Mouse (Mus musculus) neural tube, embryonic 12.5 days (tissue): ENCODE results near the gene Fam131b. TPM values are rescaled to one million over a fixed set of nuclear protein-coding genes. Genes with fewer than 3 reads are reported as not detected.

Source experiments
- ATAC-seq: fragments of 200-750 bp; cut with Nextera tagmentation; 2 replicates; pipeline ENCODE4 v1.8.0; 2017; ENCODE audit warnings: low read depth, mild to moderate bottlenecking, moderate TSS enrichment, moderate library complexity; ENCODE audit not compliant: low FRiP score
- H3K27ac ChIP-seq: fragments of 300-500 bp; sonication (generic); 2 replicates; pipeline ENCODE4 v1.5.1; 2016
- H3K27me3 ChIP-seq: fragments of 300-500 bp; sonication (generic); replicated peaks from 2 replicates; pipeline ENCODE4 v1.6.1; 2016; ENCODE audit warnings: mild to moderate bottlenecking
- H3K36me3 ChIP-seq: fragments of 300-500 bp; sonication (generic); 2 replicates; pipeline ENCODE4 v1.6.1; 2016; ENCODE audit warnings: mild to moderate bottlenecking
- H3K4me1 ChIP-seq: fragments of 300-500 bp; sonication (generic); 2 replicates; pipeline ENCODE4 v1.6.1; 2016
- H3K4me2 ChIP-seq: fragments of 300-500 bp; sonication (generic); replicated peaks from 2 replicates; pipeline ENCODE4 v1.6.1; 2016; ENCODE audit warnings: mild to moderate bottlenecking
- H3K4me3 ChIP-seq: fragments of 300-500 bp; sonication (generic); 2 replicates; pipeline ENCODE4 v1.5.1; 2016
- H3K9ac ChIP-seq: fragments of 300-500 bp; sonication (generic); 2 replicates; pipeline ENCODE4 v1.6.1; 2016; ENCODE audit warnings: mild to moderate bottlenecking
- H3K9me3 ChIP-seq: fragments of 300-500 bp; sonication (generic); 2 replicates; pipeline ENCODE4 v1.6.1; 2016; ENCODE audit warnings: mild to moderate bottlenecking
- WGBS: fragments of 180-500 bp; shearing (Covaris S2); methylation state at CpG from one replicate; pipeline ENCODE4 v1.1.7; 2016; 5-methylcytosine and 5-hydroxymethylcytosine counted together
- polyA plus RNA-seq: library from polyadenylated mRNA; unstranded; fragments of >200 nt; fragmentation: Nextera tagmentation; extraction: Ambion mirVana; gene quantifications from 2 replicates; pipeline ENCODE4 v1.2.1, GENCODE M21; 2016

Gene Fam131b
- polyA plus RNA-seq, 1 experiment from 2014 or later: 6.4 TPM

DNA sequence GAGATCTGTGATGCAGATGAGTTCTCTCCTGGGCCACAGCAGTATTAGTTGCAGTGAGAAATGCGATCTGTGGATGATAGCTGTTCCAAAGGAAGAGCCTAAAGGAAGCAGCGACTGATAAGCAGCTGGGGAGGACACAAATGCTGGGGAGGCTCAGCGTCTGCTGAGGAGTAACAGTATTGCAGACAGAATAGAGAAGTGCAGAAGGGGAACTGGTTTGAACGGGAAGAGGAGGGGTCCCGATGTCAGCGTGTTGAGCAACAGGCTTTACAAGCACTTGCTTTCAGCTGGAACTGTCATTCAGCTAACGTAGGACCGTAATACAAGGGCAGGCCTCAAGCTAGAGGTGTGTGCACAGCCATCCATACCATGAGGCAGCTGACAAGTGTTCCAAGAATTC, 28.7 kb upstream of the Fam131b start:
- H3K27me3 ChIP-seq: no peaks in the 10 kb centered on the region
- H3K4me2 ChIP-seq: no peak overlapping the region
- H3K9me3 ChIP-seq: no peaks in the 10 kb centered on the region
- H3K9ac ChIP-seq: no peak overlapping the region
- WGBS: 84% methylated on average over 8 of the region's 8 CpGs
- ATAC-seq: no peak
- peaks cover 35% of the 10 kb centered on the region for H3K36me3 ChIP-seq
- no peak overlapping the region for H3K4me3 ChIP-seq
- no peak overlapping the region for H3K27ac ChIP-seq
- H3K4me1 ChIP-seq: peaks cover 33% of the 10 kb centered on the region

DNA sequence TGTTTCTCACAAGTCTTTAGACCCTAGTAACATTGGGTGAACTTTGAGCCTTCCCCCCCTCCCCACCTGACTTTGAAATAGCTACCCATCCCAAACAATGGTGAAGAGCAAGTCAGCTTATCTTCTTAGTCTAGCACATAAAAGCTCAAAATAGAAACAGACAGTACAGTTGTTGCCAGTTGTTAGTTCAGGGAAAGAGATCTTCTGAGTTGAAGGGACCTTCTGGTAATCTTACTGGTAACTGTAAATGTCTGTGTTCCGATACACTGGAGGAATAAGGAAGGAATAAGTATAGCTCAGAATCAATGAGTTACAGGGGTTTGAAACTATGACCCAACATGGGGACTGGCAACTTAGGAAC, 28.0 kb upstream of the Fam131b start:
- no peaks in the 10 kb centered on the region for H3K9me3 ChIP-seq
- no peak overlapping the region for H3K4me2 ChIP-seq
- no peaks in the 10 kb centered on the region for H3K27me3 ChIP-seq
- H3K4me3 ChIP-seq: no peak overlapping the region
- no peak overlapping the region for H3K27ac ChIP-seq
- no peak for ATAC-seq
- no peak overlapping the region for H3K9ac ChIP-seq
- peaks cover 33% of the 10 kb centered on the region for H3K4me1 ChIP-seq
- H3K36me3 ChIP-seq: peaks cover 28% of the 10 kb centered on the region
- WGBS: 98% methylated on average over 1 of the region's 1 CpGs

DNA sequence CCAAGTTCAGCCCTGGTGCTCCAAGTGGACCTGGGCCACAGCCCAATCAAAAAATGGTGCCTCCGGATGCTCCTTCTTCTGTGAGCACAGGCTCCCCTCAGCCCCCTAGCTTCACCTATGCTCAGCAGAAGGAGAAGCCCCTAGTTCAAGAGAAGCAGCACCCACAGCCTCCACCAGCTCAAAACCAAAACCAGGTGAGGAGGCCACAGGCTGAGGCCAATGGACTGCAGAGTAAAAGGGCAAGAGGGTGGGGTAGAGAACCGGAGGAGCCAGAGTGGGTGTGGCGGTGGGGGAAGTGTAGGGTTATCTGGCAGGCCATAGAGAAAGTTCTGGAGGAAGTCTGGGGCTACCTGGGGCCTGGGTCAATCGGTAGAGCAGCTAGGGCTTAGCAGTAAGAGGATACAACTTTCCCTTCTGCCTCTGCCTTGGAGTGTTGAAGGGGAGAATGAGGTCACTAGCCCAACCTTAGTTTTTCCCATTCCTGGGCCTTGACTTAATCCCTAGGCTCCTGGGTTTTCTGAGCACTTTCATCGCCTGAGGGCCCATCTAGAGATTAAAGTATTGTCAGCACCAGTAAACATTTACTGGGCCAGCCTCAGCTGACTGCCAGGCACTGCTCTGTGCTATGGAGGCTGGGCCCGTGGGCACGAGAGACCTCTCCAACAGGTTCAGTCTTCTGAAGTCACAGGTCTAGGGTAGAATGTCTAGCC, 27.5 kb upstream of the Fam131b start:
- peaks cover 23% of the 10 kb centered on the region for H3K36me3 ChIP-seq
- H3K9me3 ChIP-seq: no peaks in the 10 kb centered on the region
- no peak for ATAC-seq
- no peak overlapping the region for H3K4me3 ChIP-seq
- 90% methylated on average over 7 of the region's 7 CpGs for WGBS
- H3K9ac ChIP-seq: no peak overlapping the region
- H3K4me1 ChIP-seq: peaks cover 33% of the 10 kb centered on the region
- H3K27ac ChIP-seq: no peak overlapping the region
- H3K27me3 ChIP-seq: no peaks in the 10 kb centered on the region
- H3K4me2 ChIP-seq: peak overlapping the region; percentile 91

DNA sequence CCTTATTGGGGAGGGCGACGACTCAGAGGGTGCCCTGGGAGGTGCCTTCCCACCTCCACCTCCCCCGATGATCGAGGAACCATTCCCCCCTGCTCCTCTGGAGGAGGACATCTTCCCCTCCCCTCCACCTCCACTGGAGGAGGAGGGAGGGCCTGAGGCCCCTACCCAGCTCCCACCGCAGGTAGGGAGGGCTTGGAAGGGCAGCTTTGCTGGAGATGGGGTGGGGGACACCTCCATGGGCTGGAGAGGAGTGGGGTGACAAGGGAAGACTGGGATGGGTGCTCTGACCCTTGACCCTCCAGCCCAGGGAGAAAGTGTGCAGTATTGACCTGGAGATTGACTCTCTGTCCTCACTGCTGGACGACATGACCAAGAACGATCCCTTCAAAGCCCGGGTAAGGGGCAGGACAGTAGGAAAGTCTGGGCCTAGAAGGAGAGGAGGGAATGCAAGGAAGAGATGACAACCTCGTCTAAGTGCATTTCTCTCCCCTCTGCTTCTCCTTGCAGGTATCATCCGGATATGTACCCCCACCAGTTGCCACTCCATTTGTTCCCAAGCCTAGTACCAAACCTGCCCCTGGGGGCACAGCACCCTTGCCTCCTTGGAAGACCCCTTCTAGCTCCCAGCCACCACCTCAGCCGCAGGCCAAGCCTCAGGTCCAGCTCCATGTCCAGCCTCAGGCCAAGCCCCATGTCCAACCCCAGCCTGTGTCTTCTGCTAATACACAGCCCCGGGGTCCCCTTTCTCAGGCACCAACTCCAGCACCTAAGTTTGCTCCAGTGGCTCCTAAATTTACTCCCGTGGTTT, 26.7 kb upstream of the Fam131b start:
- WGBS: 42% methylated on average over 13 of the region's 13 CpGs
- Histone ChIP-seq H3K27me3 (no peaks in the 10 kb centered on the region), H3K9me3 (no peaks in the 10 kb centered on the region), H3K36me3 (peaks cover 16% of the 10 kb centered on the region), H3K9ac (peak overlapping the region; percentile 88), H3K4me2 (peak overlapping the region; percentile 91), H3K4me1 (peaks cover 33% of the 10 kb centered on the region), H3K4me3 (peak overlapping the region; percentile 74), H3K27ac (no peak overlapping the region)
- no peak for ATAC-seq

DNA sequence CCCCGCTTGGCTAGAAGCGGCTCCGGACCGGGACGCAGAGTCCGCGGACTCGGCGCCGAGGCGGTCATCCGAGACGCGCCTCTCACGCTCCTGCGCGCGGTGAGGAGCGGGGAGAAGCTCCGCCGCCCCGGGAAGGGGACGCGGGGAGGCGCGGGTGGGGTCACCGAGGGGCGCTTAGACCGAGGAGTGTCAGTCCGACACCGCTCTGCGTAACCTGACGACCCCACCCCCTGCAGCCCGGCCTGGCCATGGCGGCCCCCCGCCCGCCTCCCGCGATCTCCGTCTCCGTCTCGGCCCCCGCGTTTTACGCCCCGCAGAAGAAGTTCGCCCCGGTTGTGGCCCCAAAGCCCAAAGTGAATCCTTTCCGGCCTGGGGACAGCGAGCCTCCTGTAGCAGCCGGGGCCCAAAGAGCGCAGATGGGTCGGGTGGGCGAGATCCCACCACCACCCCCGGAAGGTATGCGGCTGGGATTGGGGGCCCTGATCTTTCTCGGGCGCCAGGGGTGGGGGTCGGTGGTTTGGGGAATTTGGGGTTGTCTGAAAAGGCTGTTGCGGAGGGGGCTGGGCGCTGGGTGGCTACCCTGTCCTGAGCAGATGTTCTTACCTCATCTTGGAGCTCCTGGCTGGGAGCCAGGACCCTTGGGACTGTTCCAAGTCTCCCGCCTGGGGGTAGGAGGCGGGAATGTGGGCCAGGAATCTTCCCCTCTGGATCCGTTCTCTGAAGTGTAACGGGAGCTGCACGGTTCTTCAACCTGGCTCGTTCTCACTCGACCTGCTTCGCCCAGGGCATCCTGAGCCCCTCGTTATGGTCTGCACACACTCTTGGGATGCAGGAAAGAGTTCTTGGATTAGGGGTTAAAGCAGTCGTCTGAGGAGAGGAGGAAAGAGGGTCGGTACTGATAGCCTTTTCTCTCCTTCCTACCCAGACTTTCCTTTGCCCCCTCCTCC, 25.9 kb upstream of the Fam131b start:
- Histone ChIP-seq H3K27ac (peak overlapping the region; percentile 81), H3K36me3 (peaks cover 8% of the 10 kb centered on the region; the same call in 1 of the 2 replicates), H3K27me3 (no peaks in the 10 kb centered on the region), H3K9me3 (no peaks in the 10 kb centered on the region), H3K4me3 (peak overlapping the region; percentile 74), H3K9ac (peak overlapping the region; percentile 88), H3K4me2 (peak overlapping the region; percentile 91), H3K4me1 (peaks cover 33% of the 10 kb centered on the region)
- ATAC-seq: peak; percentile 67
- WGBS: under 1% methylated on average over 72 of the region's 72 CpGs

DNA sequence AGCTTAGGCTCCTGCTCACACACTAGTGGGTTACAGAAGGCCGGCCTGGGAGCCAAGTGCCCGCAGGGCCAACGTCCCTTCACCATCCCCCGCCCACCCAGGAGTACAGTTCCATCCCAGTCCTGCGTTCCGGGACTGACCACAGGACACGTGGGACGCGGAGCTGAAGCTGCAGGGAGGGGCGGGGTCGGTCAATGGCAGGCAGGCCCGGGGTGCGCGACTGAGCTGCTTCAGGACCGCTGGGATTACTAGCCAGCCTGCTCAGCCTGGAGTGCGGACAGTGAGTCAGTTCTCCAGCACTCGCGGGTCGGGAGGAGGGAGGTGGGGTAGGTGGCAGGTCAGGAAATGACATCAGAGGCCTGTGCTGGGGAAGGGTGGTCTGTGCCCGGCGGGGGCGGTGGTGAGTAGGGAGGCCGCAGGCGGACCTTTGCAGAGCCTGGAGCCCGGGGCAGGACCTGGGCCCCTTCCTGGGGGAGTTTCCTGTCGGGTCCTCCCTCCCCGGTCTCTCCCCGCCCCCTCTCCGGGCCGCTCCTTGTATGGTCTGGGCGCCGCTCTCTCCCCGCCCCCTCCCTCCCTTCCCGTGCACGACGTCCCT, 25.1 kb upstream of the Fam131b start, which contains the start of gene Zyx:
Gene Zyx (plus strand): TSS at position 205 of the 595 bp plus-strand sequence.
- Histone ChIP-seq H3K4me3 (peak within 1 kb of the TSS; percentile 74), H3K4me1 (peaks cover 31% of the 10 kb centered on the region)
- WGBS: 1% methylated on average over 29 of the region's 36 CpGs

DNA sequence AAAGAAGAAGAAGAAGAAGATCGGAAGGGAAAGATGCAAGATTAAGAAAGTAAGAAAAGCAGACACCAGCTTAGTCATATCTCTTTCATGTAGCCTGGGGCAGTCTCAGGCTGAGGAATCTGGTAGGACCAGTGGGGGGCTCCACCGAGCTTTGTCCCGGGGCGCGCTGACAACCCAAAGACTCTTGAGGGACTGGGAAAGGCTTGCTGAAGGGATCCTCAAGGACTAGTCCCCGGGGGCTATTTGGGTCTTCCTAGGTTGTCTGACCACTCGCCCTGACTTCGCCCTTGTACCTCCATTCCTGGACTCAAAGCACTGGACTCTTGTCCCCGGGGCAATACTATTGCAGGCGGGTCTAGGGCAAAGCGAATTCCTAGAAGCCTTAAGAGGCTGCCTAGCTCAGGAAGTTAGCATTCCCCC, 24.6 kb upstream of the Fam131b start:
- Histone ChIP-seq H3K36me3 (peaks cover 6% of the 10 kb centered on the region; the same call in 1 of the 2 replicates), H3K9me3 (no peaks in the 10 kb centered on the region), H3K27ac (peak overlapping the region; percentile 81), H3K4me2 (peak overlapping the region; percentile 91), H3K9ac (peak overlapping the region; percentile 88), H3K4me3 (peak overlapping the region; percentile 74), H3K4me1 (peaks cover 26% of the 10 kb centered on the region), H3K27me3 (no peaks in the 10 kb centered on the region)
- WGBS: 2% methylated on average over 11 of the region's 11 CpGs
- peak; percentile 61 for ATAC-seq

More for the DNA sequence above, 25.1 kb upstream of the Fam131b start, which contains the start of gene Zyx:
- ATAC-seq: peak; percentile 93
- Histone ChIP-seq H3K27me3 (no peaks in the 10 kb centered on the region), H3K9ac (peak within 1 kb of the TSS; percentile 88), H3K27ac (peak within 1 kb of the TSS; percentile 81), H3K36me3 (peaks cover 6% of the 10 kb centered on the region; the same call in 1 of the 2 replicates), H3K9me3 (no peaks in the 10 kb centered on the region), H3K4me2 (peak within 1 kb of the TSS; percentile 91)

DNA sequence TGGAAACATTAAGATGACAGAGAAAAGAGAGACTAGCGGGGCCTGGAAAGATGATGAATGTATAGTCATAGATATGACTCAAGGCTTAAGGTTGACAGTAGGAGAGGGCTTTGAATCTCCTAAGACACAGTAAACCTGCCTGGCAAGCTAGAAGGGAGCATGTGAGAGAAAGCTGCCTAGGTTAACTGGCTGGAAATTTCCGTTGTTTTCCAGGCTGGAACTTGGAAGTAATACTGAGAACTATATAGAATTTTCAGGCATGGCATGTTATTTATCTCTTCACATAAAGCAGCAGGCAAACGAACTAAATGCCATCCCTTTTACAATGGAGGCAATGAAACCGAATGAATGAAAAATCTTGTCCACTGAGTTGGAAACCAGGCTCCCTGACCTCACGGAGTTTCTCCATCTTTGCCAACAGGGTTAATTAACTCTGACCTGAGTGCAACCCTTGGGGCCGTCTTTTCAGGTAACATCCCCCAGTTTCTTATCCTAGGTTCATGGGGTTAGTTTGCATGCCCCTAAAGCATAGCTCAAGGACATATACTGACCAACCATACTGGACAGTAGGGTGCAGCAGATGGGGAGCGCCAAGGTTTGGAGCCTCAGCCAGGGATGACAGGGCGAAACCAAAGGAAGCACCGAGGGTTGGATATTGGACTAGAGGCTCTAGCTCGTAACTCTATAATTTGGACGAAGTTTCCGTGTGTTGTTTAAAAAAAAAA, 24.0 kb upstream of the Fam131b start:
- 36% methylated on average over 12 of the region's 12 CpGs for WGBS
- H3K4me3 ChIP-seq: no peak overlapping the region
- no peaks in the 10 kb centered on the region for H3K9me3 ChIP-seq
- peaks cover 6% of the 10 kb centered on the region; the same call in 1 of the 2 replicates for H3K36me3 ChIP-seq
- H3K4me2 ChIP-seq: peak overlapping the region; percentile 91; the same call in 1 of the 2 replicates
- no peak overlapping the region for H3K9ac ChIP-seq
- H3K27me3 ChIP-seq: no peaks in the 10 kb centered on the region
- ATAC-seq: no peak
- no peak overlapping the region for H3K27ac ChIP-seq
- peaks cover 20% of the 10 kb centered on the region for H3K4me1 ChIP-seq

DNA sequence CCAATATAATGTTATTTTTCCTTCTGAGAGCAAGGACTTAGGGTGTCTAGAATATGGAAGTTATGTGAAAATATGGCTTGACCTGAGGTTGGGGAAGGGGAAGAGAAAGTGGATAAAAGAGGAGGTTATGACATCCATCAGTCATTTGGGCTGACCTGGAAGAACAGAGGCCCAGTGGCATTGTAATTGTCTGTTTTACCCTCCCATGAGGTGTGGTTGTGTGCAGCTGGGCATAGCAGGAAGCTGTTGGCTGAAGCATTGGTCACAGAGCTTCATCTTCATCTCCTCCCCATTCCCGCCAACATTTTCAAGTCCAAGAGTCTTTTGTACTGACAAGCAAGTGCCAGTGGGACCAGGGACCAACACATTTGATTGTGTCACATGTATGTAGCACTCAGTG, 19.8 kb upstream of the Fam131b start:
- no peaks in the 10 kb centered on the region for H3K36me3 ChIP-seq
- ATAC-seq: no peak
- H3K4me3 ChIP-seq: no peak overlapping the region
- H3K27me3 ChIP-seq: no peaks in the 10 kb centered on the region
- H3K4me1 ChIP-seq: no peaks in the 10 kb centered on the region
- no peak overlapping the region for H3K9ac ChIP-seq
- H3K9me3 ChIP-seq: no peaks in the 10 kb centered on the region
- H3K4me2 ChIP-seq: no peak overlapping the region
- H3K27ac ChIP-seq: no peak overlapping the region
- WGBS: 92% methylated on average over 1 of the region's 1 CpGs

DNA sequence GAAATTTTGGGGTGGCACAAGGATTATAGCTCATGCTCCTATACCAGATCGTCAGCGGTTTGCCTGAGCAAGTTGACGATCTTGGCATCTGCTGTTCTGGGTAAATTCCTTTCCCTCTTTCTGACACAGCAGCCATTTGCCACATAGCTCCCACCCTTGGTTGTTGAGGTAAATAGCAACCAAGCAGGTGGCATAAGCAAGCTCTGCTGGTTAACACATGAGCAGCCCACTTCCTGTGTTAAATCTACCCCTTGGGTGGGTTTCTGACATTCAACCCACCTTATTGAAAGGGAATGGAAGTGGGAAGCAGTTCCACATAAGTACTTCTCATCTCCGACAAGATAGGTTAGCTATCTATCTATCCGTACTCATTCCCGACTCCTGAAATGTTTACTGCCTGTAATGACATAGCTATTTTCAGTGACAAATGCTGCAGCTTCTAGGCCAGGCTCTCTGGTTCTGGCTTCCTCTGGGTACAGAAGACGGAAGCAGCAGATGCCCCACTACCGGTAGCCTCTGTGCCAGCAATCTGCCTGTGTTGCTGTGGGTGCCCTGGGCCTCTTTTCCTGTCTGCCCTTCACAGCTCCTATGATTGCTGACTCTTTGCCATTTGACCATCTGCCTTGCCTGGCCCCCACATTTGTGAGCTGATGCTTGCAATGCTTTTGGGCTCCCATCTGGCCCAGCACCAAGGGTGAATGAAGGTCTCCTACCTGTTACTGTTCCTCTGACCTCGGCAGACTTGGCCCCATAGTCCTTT, 19.1 kb upstream of the Fam131b start:
- no peaks in the 10 kb centered on the region for H3K4me1 ChIP-seq
- no peak overlapping the region for H3K4me2 ChIP-seq
- no peak overlapping the region for H3K27ac ChIP-seq
- 87% methylated on average over 9 of the region's 9 CpGs for WGBS
- ATAC-seq: no peak
- H3K9ac ChIP-seq: no peak overlapping the region
- H3K27me3 ChIP-seq: no peaks in the 10 kb centered on the region
- no peak overlapping the region for H3K4me3 ChIP-seq
- H3K9me3 ChIP-seq: no peaks in the 10 kb centered on the region
- no peaks in the 10 kb centered on the region for H3K36me3 ChIP-seq
